Mouse (Mus musculus) embryonic facial prominence, embryonic 11.5 days (tissue): ENCODE data around the gene Tlr9. TPM values are rescaled to one million over a fixed set of nuclear protein-coding genes. Genes with fewer than 3 reads are reported as not detected.

Experiments
- ATAC-seq: fragments of 200-750 bp; cut with Nextera tagmentation; replicated peaks from 2 replicates; pipeline ENCODE4 v1.8.0; 2017; ENCODE audit warnings: low read depth; ENCODE audit not compliant: insufficient number of reproducible peaks, low FRiP score, low TSS enrichment
- DNase-seq: peaks from one replicate; pipeline ENCODE4 v3.0.0-alpha.2; 2015; ENCODE audit warnings: low spot score
- H3K27ac ChIP-seq: fragments of 300-500 bp; sonication (generic); replicated peaks from 2 replicates; pipeline ENCODE4 v1.5.1; 2014; ENCODE audit warnings: mild to moderate bottlenecking, low read depth, low read length, control low read depth
- H3K27me3 ChIP-seq: fragments of 300-500 bp; sonication (generic); 2 replicates; pipeline ENCODE4 v1.6.1; 2014; ENCODE audit warnings: mild to moderate bottlenecking, low read length, moderate library complexity, mixed read lengths; ENCODE audit not compliant: control insufficient read depth, insufficient read depth
- H3K36me3 ChIP-seq: fragments of 300-500 bp; sonication (generic); replicated peaks from 2 replicates; pipeline ENCODE4 v1.6.1; 2014; ENCODE audit warnings: low read depth, mild to moderate bottlenecking, low read length, moderate library complexity, mixed read lengths; ENCODE audit not compliant: control insufficient read depth, insufficient read depth
- H3K4me1 ChIP-seq: fragments of 300-500 bp; sonication (generic); 2 replicates; pipeline ENCODE4 v1.6.1; 2014; ENCODE audit warnings: low read length, mixed read lengths; ENCODE audit not compliant: control insufficient read depth, insufficient read depth
- H3K4me2 ChIP-seq: fragments of 300-500 bp; sonication (generic); 2 replicates; pipeline ENCODE4 v1.6.1; 2014; ENCODE audit warnings: low read depth, mild to moderate bottlenecking, control low read depth, low read length, moderate library complexity
- H3K4me3 ChIP-seq: fragments of 300-500 bp; sonication (generic); 2 replicates; pipeline ENCODE4 v1.5.1; 2014; ENCODE audit warnings: low read depth, low read length, control low read depth
- H3K9ac ChIP-seq: fragments of 300-500 bp; sonication (generic); replicated peaks from 2 replicates; pipeline ENCODE4 v1.6.1; 2014; ENCODE audit warnings: mild to moderate bottlenecking, control low read depth, low read length
- H3K9me3 ChIP-seq: fragments of 300-500 bp; sonication (generic); replicated peaks from 2 replicates; pipeline ENCODE4 v1.6.1; 2016; ENCODE audit warnings: mild to moderate bottlenecking, low read length, inconsistent platforms, mixed read lengths; ENCODE audit not compliant: control insufficient read depth
- WGBS: fragments of 180-500 bp; shearing (Covaris S2); extraction: QIAGEN DNeasy Blood & Tissue Kit; methylation state at CpG from one replicate; pipeline ENCODE4 v1.1.7; 2014; 5-methylcytosine and 5-hydroxymethylcytosine counted together
- polyA plus RNA-seq: library from polyadenylated mRNA; unstranded; fragments of >200 nt; fragmentation: Nextera tagmentation; extraction: Ambion mirVana; gene quantifications from 2 replicates; pipeline ENCODE4 v1.2.1, GENCODE M21; 2014

Gene Tlr9
- polyA plus RNA-seq, 1 experiment from 2014 or later: not detected

GRCm38 (mm10) chr9:106258990-106259389 lies 36.6 kb downstream of the Tlr9 start:
- 81% methylated on average over 5 of the region's 5 CpGs for WGBS
- no peak for ATAC-seq
- no peaks in the 10 kb centered on the region for H3K4me1 ChIP-seq
- DNase-seq: no peak
- no peak overlapping the region for H3K4me3 ChIP-seq
- H3K27me3 ChIP-seq: no peaks in the 10 kb centered on the region
- H3K4me2 ChIP-seq: no peak overlapping the region
- no peaks in the 10 kb centered on the region for H3K36me3 ChIP-seq
- no peak overlapping the region for H3K27ac ChIP-seq
- H3K9ac ChIP-seq: no peak overlapping the region
- H3K9me3 ChIP-seq: no peaks in the 10 kb centered on the region

- Histone ChIP-seq H3K27ac (no peak overlapping the region), H3K9me3 (no peaks in the 10 kb centered on the region), H3K4me3 (no peak overlapping the region), H3K4me1 (no peaks in the 10 kb centered on the region), H3K4me2 (no peak overlapping the region), H3K36me3 (no peaks in the 10 kb centered on the region), H3K9ac (no peak overlapping the region), H3K27me3 (no peaks in the 10 kb centered on the region)
- DNase-seq (no peak), ATAC-seq (no peak)
- 91% methylated on average over 6 of the region's 6 CpGs for WGBS
These were observed 38.7 kb downstream of the Tlr9 start for GRCm38 (mm10) chr9:106261058-106261457.

DNA sequence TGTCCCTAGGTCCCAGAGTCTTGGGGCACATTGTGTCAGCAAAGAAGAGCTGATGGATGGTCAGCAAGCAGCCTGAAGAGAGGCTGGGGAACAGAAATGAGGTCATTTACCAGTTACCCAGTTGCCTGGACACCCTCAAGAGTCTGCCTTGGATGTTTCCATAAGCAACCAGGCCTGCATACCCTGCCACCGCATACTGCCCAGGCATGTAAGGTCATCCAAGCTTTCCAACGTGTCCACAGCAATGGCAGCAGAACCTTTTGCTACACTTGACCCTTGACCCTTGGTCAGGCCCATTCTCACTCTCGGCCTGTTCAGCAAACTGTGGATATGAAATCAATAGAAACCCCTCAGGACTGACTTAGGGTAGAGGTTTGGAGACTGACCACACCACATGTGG lies 39.1 kb downstream of the Tlr9 start:
- H3K4me1 ChIP-seq: no peaks in the 10 kb centered on the region
- H3K27me3 ChIP-seq: no peaks in the 10 kb centered on the region
- H3K9me3 ChIP-seq: no peaks in the 10 kb centered on the region
- WGBS: 82% methylated on average over 3 of the region's 3 CpGs
- H3K4me3 ChIP-seq: no peak overlapping the region
- H3K9ac ChIP-seq: no peak overlapping the region
- DNase-seq: no peak
- no peak overlapping the region for H3K27ac ChIP-seq
- no peak for ATAC-seq
- H3K4me2 ChIP-seq: no peak overlapping the region
- no peaks in the 10 kb centered on the region for H3K36me3 ChIP-seq

DNA sequence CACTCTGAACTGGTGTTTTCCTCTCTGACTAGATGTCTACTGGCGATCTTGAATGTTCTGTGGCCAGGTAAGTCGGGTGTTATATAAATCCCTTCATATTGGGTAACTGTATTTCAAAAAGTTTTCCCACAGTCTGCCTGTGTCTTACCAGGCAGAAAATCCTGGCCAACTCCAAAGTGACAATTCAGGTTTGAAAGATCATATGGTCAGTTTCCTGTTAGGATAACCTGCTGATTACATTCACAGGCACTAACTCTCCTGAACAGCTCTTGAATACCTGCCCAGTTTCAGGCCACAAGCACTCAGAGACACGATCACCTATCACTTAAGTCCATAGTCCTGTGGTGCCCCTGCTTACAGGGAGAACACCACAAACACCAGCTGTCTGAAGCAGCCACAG lies 39.7 kb downstream of the Tlr9 start:
- no peak overlapping the region for H3K9ac ChIP-seq
- no peaks in the 10 kb centered on the region for H3K27me3 ChIP-seq
- H3K4me1 ChIP-seq: no peaks in the 10 kb centered on the region
- no peaks in the 10 kb centered on the region for H3K36me3 ChIP-seq
- ATAC-seq (no peak), DNase-seq (no peak)
- H3K27ac ChIP-seq: no peak overlapping the region
- H3K9me3 ChIP-seq: no peaks in the 10 kb centered on the region
- WGBS: 88% methylated on average over 3 of the region's 3 CpGs
- H3K4me3 ChIP-seq: no peak overlapping the region
- H3K4me2 ChIP-seq: no peak overlapping the region

DNA sequence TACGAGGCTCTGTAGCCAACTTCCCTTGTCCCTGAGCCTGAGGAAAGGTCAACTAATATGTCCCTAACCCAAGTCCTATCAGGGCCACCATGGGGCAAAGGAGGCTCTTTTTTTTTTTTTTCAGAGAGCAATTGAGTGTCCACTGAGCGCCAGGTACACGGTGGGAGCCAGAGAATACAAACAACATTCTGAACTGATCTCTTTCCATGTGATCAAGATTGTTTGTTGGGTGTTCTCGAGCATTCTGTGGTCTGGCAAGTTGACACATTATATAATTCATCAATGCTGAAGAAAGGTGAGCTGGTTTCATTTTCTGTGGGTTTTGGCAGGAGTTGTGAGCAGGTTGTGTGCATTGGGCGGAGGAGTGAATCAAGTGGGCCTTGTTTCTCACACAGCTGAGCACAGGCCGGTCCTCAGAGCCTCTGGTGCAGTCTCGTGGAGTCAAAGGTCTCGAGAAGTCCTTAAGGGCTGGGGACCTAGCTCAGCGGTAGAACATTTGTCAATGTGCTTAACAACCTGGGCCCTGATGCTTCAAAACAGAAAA lies 41.1 kb downstream of the Tlr9 start:
- H3K9ac ChIP-seq: no peak overlapping the region
- H3K4me3 ChIP-seq: no peak overlapping the region
- no peaks in the 10 kb centered on the region for H3K36me3 ChIP-seq
- ATAC-seq (no peak), DNase-seq (no peak)
- H3K27me3 ChIP-seq: no peaks in the 10 kb centered on the region
- no peaks in the 10 kb centered on the region for H3K9me3 ChIP-seq
- no peak overlapping the region for H3K27ac ChIP-seq
- WGBS: 84% methylated on average over 9 of the region's 9 CpGs
- no peak overlapping the region for H3K4me2 ChIP-seq
- no peaks in the 10 kb centered on the region for H3K4me1 ChIP-seq

- no peak for DNase-seq
- H3K4me2 ChIP-seq: no peak overlapping the region
These were observed 43.1 kb downstream of the Tlr9 start for GRCm38 (mm10) chr9:106265358-106266075.

GRCm38 (mm10) chr9:106266936-106267657 lies 44.7 kb downstream of the Tlr9 start:
- Histone ChIP-seq H3K9me3 (no peaks in the 10 kb centered on the region), H3K4me3 (no peak overlapping the region), H3K4me1 (no peaks in the 10 kb centered on the region), H3K27me3 (no peaks in the 10 kb centered on the region), H3K9ac (no peak overlapping the region), H3K27ac (no peak overlapping the region), H3K4me2 (no peak overlapping the region), H3K36me3 (no peaks in the 10 kb centered on the region)
- no peak for DNase-seq
- no peak for ATAC-seq
- 58% methylated on average over 2 of the region's 2 CpGs for WGBS

More at GRCm38 (mm10) chr9:106265358-106266075, 43.1 kb downstream of the Tlr9 start:
- H3K27me3 ChIP-seq: no peaks in the 10 kb centered on the region
- ATAC-seq: no peak
- WGBS: 77% methylated on average over 12 of the region's 12 CpGs
- no peak overlapping the region for H3K9ac ChIP-seq
- H3K9me3 ChIP-seq: no peaks in the 10 kb centered on the region
- H3K36me3 ChIP-seq: no peaks in the 10 kb centered on the region
- no peaks in the 10 kb centered on the region for H3K4me1 ChIP-seq
- no peak overlapping the region for H3K27ac ChIP-seq
- no peak overlapping the region for H3K4me3 ChIP-seq

DNA sequence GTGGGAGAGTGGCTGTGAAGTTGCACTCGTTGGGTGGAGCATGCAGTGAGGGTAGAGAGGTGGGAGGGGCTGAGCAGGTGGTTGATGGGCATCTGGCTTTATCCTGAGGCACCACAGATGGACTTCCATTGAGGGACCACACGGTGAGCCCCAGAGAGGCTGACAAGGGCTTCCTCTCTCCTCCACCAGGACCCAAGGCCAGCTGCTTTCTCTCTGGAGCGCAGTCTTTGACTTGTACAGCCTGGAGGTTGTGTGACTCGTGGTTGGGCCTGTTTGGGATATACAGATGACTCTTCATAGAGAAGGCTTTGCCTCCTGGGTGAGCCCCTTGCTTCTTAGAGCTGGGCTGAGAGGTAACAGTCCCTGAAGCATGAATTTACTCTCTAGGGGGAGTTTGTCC lies 46.0 kb downstream of the Tlr9 start:
- no peak overlapping the region for H3K4me2 ChIP-seq
- H3K27me3 ChIP-seq: no peaks in the 10 kb centered on the region
- H3K9ac ChIP-seq: no peak overlapping the region
- H3K36me3 ChIP-seq: no peaks in the 10 kb centered on the region
- H3K4me1 ChIP-seq: no peaks in the 10 kb centered on the region
- ATAC-seq (no peak), DNase-seq (no peak)
- WGBS: 44% methylated on average over 3 of the region's 4 CpGs
- no peak overlapping the region for H3K4me3 ChIP-seq
- H3K9me3 ChIP-seq: no peaks in the 10 kb centered on the region
- H3K27ac ChIP-seq: no peak overlapping the region
